Mouse (Mus musculus): ENCODE data around the gene D430042O09Rik.

DNA sequence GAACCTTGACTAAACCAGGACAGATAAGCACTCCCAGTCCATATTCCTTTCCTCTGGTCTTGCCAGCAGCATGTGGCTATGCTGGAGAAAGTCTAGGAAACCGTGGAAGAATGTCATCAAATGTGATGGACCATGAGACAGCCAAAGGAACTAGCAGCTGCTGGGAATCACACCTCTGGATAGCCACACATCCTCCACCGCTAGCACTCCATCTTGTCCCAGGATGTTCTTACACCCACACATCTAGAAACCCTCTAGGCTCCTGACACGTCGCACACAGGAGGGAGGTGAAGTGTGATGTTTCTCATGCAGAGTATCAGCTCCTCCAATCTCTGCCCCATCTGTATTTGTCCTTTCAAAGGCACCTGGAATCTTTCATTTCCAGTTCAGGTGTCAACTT lies 17.2 kb upstream of the D430042O09Rik start:
- TF ChIP-seq FLI1 (IDR thresholded peaks at IDR 0.05; ENCODE audit: low read length), result no peak
- no peak for TF ChIP-seq GATA1 (IDR thresholded peaks at IDR 0.05; ENCODE audit: borderline replicate concordance, low read length)
